Mouse (Mus musculus): ENCODE data around the gene Slc22a1.

- TF ChIP-seq CTCF (IDR thresholded peaks at IDR 0.05; ENCODE audit: low read depth, low read length) (no peak), EP300 (IDR thresholded peaks at IDR 0.05; ENCODE audit: insufficient read depth, low read depth, low read length) (no peak), POLR2A (IDR thresholded peaks at IDR 0.05; ENCODE audit: insufficient read depth, low read length) (no peak)
These were observed 47.0 kb upstream of the Slc22a1 start for GRCm38 (mm10) chr17:12722622-12723021.

Measured in ES-Bruce4 (cell line).